Mouse (Mus musculus) kidney, embryonic 14.5 days (tissue): ENCODE data around the gene Rad51b. TPM values are rescaled to one million over a fixed set of nuclear protein-coding genes. Genes with fewer than 3 reads are reported as not detected.

Experiments used
- ATAC-seq: fragments of 200-750 bp; cut with Nextera tagmentation; 2 replicates; pipeline ENCODE4 v1.8.0; 2017; ENCODE audit warnings: moderate number of reproducible peaks, mild to moderate bottlenecking, moderate TSS enrichment, moderate library complexity; ENCODE audit not compliant: low FRiP score, low TSS enrichment
- H3K27ac ChIP-seq: fragments of 300-500 bp; sonication (generic); 2 replicates; pipeline ENCODE4 v1.5.1; 2014; ENCODE audit warnings: low read depth, mild to moderate bottlenecking, low read length, moderate library complexity, mixed read lengths
- H3K27me3 ChIP-seq: fragments of 300-500 bp; sonication (generic); 2 replicates; pipeline ENCODE4 v1.6.1; 2014; ENCODE audit warnings: mild to moderate bottlenecking, low read length; ENCODE audit not compliant: control insufficient read depth, insufficient read depth
- H3K36me3 ChIP-seq: fragments of 300-500 bp; sonication (generic); 2 replicates; pipeline ENCODE4 v1.6.1; 2014; ENCODE audit warnings: low read length, mixed read lengths; ENCODE audit not compliant: control insufficient read depth, insufficient read depth
- H3K4me1 ChIP-seq: fragments of 300-500 bp; sonication (generic); 2 replicates; pipeline ENCODE4 v1.6.1; 2014; ENCODE audit warnings: low read length, mixed read lengths; ENCODE audit not compliant: control insufficient read depth, insufficient read depth
- H3K4me2 ChIP-seq: fragments of 300-500 bp; sonication (generic); replicated peaks from 2 replicates; pipeline ENCODE4 v1.6.1; 2014; ENCODE audit warnings: low read depth, mild to moderate bottlenecking, low read length
- H3K4me3 ChIP-seq: fragments of 300-500 bp; sonication (generic); 2 replicates; pipeline ENCODE4 v1.5.1; 2014; ENCODE audit warnings: mild to moderate bottlenecking, low read length
- H3K9ac ChIP-seq: fragments of 300-500 bp; sonication (generic); 2 replicates; pipeline ENCODE4 v1.6.1; 2014; ENCODE audit warnings: low read depth, mild to moderate bottlenecking, low read length, moderate library complexity
- H3K9me3 ChIP-seq: fragments of 300-500 bp; sonication (generic); 2 replicates; pipeline ENCODE4 v1.6.1; 2016; ENCODE audit warnings: low read length; ENCODE audit not compliant: control insufficient read depth
- WGBS: fragments of 180-500 bp; shearing (Covaris S2); extraction: QIAGEN DNeasy Blood & Tissue Kit; methylation state at CpG from one replicate; pipeline ENCODE4 v1.1.7; 2014; 5-methylcytosine and 5-hydroxymethylcytosine counted together
- polyA plus RNA-seq: library from polyadenylated mRNA; unstranded; fragments of >200 nt; fragmentation: Nextera tagmentation; extraction: Ambion mirVana; gene quantifications from 2 replicates; pipeline ENCODE4 v1.2.1, GENCODE M21; 2014

Gene Rad51b
- polyA plus RNA-seq = 7.2 and 8.5 TPM in 2 replicates

DNA sequence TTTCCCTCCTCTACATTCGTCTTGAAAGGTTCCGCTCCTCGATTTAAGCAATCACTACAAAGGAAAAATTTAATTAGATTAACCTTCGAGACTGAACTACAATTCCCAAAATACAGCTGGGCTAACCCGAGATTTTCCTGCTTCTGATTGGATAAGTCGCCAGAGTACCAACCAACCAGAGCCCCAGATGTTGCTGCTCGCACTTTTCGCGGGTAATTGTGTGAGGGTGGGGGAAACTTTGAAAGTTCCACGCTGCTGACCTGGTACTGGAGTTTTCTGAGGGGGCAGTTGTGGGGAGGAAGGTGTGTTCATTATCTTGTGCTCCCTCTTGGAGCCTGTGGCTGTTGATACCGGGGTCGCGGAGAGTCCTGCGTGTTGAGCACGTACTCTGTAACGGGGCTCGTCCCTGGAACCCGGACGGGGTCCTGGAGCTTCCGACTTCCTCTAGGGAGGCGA lies at the start of gene Rad51b:
TSS of gene Rad51b (plus strand) at position 162 of the 456 bp plus-strand sequence.
- Histone ChIP-seq H3K4me1 (0 out of 2 replicates have a peak, but pooled peaks cover 3% of the 10 kb centered on the region), H3K27ac (peak within 1 kb of the TSS; percentile 39; the same call in 1 of the 2 replicates), H3K27me3 (no peaks in the 10 kb centered on the region), H3K9me3 (no peaks in the 10 kb centered on the region), H3K4me2 (peak within 1 kb of the TSS; percentile 81), H3K4me3 (peak within 1 kb of the TSS; percentile 79), H3K9ac (peak within 1 kb of the TSS; percentile 76), H3K36me3 (peaks cover 5% of the 10 kb centered on the region; the same call in 1 of the 2 replicates)
- peak; percentile 75 for ATAC-seq
- WGBS = under 1% methylated on average over 21 of the region's 21 CpGs

DNA sequence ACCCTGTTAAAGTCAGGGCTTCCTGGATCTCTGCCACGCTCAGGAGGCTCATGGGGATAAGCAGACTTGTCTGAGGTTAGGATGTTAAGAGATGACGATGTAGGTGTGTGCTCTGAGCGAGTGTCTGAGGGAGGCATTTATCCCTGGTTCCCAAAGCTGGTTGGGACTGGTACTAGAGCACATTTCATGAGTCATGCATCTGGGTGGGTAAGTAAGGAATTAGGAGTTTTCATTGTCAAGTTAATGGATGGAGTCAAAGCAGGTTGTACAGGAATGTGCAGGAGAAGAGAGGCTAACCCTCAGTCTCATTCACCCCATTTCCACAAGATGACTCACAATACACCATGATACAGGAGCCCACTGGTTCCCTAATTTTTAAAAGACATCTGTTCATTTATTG lies 49.0 kb upstream of the Rad51b start:
- WGBS = 89% methylated on average over 3 of the region's 3 CpGs
- no peak overlapping the region for H3K4me2 ChIP-seq
- H3K27me3 ChIP-seq = no peaks in the 10 kb centered on the region
- ATAC-seq = no peak
- H3K9ac ChIP-seq = no peak overlapping the region
- H3K4me3 ChIP-seq = no peak overlapping the region
- peaks cover 78% of the 10 kb centered on the region for H3K36me3 ChIP-seq
- H3K9me3 ChIP-seq = no peaks in the 10 kb centered on the region
- H3K4me1 ChIP-seq = no peaks in the 10 kb centered on the region
- H3K27ac ChIP-seq = no peak overlapping the region

DNA sequence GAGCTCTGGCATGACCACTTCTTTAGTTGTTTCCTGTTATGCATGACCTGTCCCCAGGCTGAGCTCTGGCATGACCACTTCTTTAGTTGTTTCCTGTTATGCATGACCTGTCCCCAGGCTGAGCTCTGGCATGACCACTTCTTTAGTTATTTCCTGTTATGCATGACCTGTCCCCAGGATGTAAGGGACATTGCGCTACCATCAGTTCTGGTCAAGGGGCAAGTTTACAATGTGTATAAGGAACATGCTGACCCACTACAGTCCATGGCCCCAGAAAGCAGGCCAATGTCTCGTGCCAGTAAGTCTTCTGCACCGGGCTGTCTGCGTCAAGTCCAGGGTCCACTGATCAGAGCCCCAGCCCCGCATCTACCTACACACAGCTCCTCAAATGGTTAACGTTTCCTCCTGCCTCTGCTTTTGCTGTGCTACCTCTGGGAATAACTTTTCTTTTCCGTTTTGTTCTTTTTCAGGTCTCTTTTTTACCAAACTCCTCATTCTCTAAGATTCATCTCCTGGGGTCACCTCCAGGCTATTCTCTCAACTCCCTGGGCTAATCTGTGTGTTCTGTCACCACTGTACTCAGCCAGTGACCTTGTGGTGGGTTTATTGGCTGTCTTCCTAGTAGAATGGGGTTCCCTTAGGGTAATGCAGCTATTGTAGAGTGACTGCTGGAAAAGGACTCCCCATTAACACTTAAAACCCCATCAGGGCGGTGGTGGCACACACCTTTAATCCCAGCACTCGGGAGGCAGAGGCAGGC lies 43.6 kb upstream of the Rad51b start:
- H3K4me1 ChIP-seq = no peaks in the 10 kb centered on the region
- no peaks in the 10 kb centered on the region for H3K9me3 ChIP-seq
- peaks cover 67% of the 10 kb centered on the region for H3K36me3 ChIP-seq
- no peak overlapping the region for H3K4me3 ChIP-seq
- no peak overlapping the region for H3K4me2 ChIP-seq
- H3K27ac ChIP-seq = no peak overlapping the region
- ATAC-seq = peak; percentile 77; the same call in 1 of the 2 replicates
- 74% methylated on average over 9 of the region's 9 CpGs for WGBS
- H3K27me3 ChIP-seq = no peaks in the 10 kb centered on the region
- no peak overlapping the region for H3K9ac ChIP-seq

DNA sequence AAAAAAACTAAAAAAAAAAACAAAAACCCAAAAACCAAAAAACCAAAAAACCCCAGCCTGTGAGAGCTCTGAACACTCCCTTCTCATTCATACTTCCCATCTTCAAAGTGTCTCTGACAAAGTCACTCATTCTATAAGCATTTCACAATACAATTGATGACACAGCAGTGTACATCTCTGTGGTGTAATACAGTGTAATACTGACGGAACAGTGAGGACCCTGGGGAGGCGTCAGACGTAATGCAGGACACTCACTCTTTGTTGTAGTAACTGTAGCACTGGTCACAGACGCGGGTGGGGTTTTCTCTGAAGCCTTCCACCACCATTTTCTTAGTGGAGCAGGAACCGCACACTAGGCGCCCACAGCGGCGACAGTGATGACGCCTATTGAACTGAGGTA lies 42.1 kb upstream of the Rad51b start:
- Histone ChIP-seq H3K27me3 (no peaks in the 10 kb centered on the region), H3K36me3 (peaks cover 59% of the 10 kb centered on the region), H3K9me3 (no peaks in the 10 kb centered on the region), H3K4me1 (no peaks in the 10 kb centered on the region), H3K27ac (no peak overlapping the region), H3K9ac (no peak overlapping the region), H3K4me2 (no peak overlapping the region), H3K4me3 (no peak overlapping the region)
- no peak for ATAC-seq
- 94% methylated on average over 10 of the region's 10 CpGs for WGBS

DNA sequence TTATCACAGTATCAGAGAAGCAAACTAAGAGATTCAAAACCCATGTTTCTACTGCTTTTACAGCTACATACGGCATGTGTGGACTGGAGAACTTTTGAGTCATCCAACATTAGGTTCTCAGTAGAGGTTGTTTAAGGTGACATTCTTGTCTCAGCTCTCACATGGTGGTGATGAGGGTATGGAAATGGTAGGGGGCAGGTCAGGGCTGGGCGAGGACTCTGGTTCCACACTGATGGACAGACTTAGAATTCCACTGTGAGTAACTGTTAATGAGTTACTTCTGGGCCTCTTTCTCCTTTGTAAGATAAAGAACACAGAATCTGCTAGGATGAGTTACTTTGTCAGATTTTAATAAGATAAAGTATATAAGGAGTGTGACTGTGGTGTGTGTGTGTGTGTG lies 36.9 kb upstream of the Rad51b start:
- ATAC-seq = no peak
- Histone ChIP-seq H3K9ac (no peak overlapping the region), H3K36me3 (peaks cover 62% of the 10 kb centered on the region), H3K4me3 (no peak overlapping the region), H3K27me3 (no peaks in the 10 kb centered on the region), H3K27ac (no peak overlapping the region), H3K9me3 (no peaks in the 10 kb centered on the region), H3K4me2 (no peak overlapping the region), H3K4me1 (no peaks in the 10 kb centered on the region)
- 82% methylated on average over 2 of the region's 2 CpGs for WGBS

DNA sequence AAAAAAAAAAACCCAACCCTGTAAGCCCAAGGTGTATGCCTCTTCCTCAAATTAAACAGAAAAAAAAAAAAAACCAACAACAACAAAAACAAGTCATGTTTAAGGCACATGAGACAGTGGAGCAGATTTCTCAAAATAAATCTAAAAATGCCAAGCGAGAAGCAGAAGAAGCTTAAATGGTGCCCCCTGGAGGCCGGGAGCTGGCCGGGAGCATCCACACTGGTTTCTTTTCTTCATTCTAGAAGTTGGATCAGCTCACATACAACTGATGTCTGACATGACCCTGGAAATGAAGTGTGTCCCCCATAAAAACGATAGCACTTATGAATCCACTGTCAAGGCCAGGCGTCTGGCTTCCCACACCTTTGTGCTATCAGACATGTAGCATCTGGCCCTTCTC lies 36.0 kb upstream of the Rad51b start:
- 49% methylated on average over 5 of the region's 5 CpGs for WGBS

DNA sequence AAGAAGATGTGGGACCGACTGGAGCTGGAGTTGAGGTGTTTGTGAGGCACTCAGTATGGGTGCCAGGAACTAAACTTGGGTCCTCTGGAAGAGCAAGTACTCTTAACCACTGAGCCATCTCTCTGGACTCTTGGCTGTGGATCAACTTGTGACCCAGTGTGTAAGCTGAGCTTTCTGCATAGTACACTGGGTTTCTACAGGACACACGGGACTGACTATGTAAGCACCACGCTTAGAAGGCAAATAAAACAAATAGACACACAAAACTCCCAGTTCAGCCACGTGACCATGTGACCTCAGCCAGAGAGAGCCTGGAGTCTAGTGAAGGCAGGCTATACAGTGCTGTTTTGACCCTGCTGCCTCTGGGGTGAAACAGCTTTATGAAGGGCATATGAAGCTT lies 24.5 kb upstream of the Rad51b start:
- H3K27me3 ChIP-seq = no peaks in the 10 kb centered on the region
- H3K4me3 ChIP-seq = no peak overlapping the region
- H3K27ac ChIP-seq = no peak overlapping the region
- no peak overlapping the region for H3K4me2 ChIP-seq
- no peak overlapping the region for H3K9ac ChIP-seq
- no peaks in the 10 kb centered on the region for H3K9me3 ChIP-seq
- peaks cover 89% of the 10 kb centered on the region for H3K36me3 ChIP-seq
- no peaks in the 10 kb centered on the region for H3K4me1 ChIP-seq
- 88% methylated on average over 4 of the region's 4 CpGs for WGBS
- ATAC-seq = no peak

More for the DNA sequence above, 36.0 kb upstream of the Rad51b start:
- Histone ChIP-seq H3K27me3 (no peaks in the 10 kb centered on the region), H3K9ac (no peak overlapping the region), H3K36me3 (peaks cover 66% of the 10 kb centered on the region), H3K4me2 (no peak overlapping the region), H3K4me1 (no peaks in the 10 kb centered on the region), H3K4me3 (no peak overlapping the region), H3K9me3 (no peaks in the 10 kb centered on the region), H3K27ac (no peak overlapping the region)
- no peak for ATAC-seq

DNA sequence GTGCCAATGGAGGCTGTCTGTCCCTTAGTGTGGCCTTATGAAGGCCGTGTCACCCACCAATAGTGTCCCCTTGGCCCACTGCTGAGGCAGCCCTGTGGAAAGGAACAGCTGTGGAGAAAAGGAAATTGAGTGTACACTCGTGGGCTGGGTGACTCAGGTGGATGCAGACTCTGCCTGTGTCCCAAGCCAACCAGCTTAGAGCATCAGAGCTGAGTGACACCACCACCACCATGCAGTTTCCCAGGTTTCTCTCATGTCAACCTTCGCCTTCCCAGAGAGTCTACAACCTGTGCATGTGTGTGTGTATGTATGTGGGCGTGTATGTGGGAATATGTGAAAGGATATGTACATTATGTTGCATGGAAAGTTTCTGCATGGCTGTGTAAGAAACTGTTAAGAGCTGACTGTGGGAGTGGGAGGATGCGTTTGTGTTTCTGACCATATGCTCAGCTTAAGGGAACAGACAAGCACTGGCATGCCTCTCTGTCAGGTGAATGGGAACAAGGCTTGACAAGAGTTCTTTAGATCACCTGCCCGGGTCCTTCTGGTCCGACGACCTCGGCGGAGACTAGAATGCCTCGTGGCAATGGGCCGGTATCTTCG lies 17.5 kb upstream of the Rad51b start:
- Histone ChIP-seq H3K4me1 (no peaks in the 10 kb centered on the region), H3K27me3 (no peaks in the 10 kb centered on the region), H3K27ac (no peak overlapping the region), H3K36me3 (peaks cover 87% of the 10 kb centered on the region), H3K9ac (no peak overlapping the region), H3K4me2 (no peak overlapping the region), H3K4me3 (no peak overlapping the region), H3K9me3 (no peaks in the 10 kb centered on the region)
- no peak for ATAC-seq
- 95% methylated on average over 13 of the region's 13 CpGs for WGBS

DNA sequence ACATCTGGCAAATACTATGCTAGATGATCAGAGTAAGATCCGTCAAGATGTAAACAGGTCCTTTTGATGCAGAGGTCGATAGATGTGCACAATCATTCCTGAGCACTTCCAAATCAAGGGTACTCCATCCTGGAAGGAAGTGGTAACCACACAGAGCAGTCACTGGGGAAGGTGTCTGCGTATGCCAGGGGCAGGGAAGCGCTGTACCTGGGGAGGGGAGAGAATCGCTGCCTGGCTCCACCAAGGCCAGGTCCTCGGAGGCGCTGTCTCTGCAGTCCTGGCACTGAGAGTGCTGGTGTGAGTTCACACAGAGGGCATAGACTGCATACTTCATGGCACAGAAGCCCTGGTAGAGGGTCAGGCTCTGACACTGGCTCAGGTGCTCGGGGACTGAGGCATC lies 14.5 kb upstream of the Rad51b start:
- H3K27ac ChIP-seq = no peak overlapping the region
- 88% methylated on average over 8 of the region's 8 CpGs for WGBS
- no peaks in the 10 kb centered on the region for H3K4me1 ChIP-seq
- no peaks in the 10 kb centered on the region for H3K9me3 ChIP-seq
- ATAC-seq = no peak
- H3K4me3 ChIP-seq = no peak overlapping the region
- H3K36me3 ChIP-seq = peaks cover 89% of the 10 kb centered on the region
- no peak overlapping the region for H3K9ac ChIP-seq
- H3K4me2 ChIP-seq = no peak overlapping the region
- no peaks in the 10 kb centered on the region for H3K27me3 ChIP-seq
